Mouse (Mus musculus) CH12.LX (cell line): ENCODE measurements around the gene Arhgef3. TPM values are rescaled to one million over a fixed set of nuclear protein-coding genes. Genes with fewer than 3 reads are reported as not detected.

Experiments used
- DNase-seq: peaks from one replicate; pipeline ENCODE4 v3.0.0-alpha.2; 2013; ENCODE audit errors: extremely low read depth
- H3K27ac ChIP-seq: 2 replicates; pipeline ENCODE4 v1.5.1; 2012; ENCODE audit warnings: low read depth, mild to moderate bottlenecking, control low read depth, moderate library complexity; ENCODE audit not compliant: insufficient read depth
- H3K27me3 ChIP-seq: replicated peaks from 2 replicates; pipeline ENCODE3; 2012; ENCODE audit warnings: inconsistent platforms
- H3K36me3 ChIP-seq, 2 experiments: replicated peaks in 1 of 2; 2 replicates each; pipeline versions ENCODE3 to v1.6.1; 2012; ENCODE audit warnings: inconsistent platforms in 1 of 2, low read length in 1 of 2, mild to moderate bottlenecking in 1 of 2, mixed read lengths in 1 of 2, moderate library complexity in 1 of 2; ENCODE audit not compliant: control insufficient read depth in 1 of 2, insufficient read depth in 1 of 2
- H3K4me1 ChIP-seq, 2 experiments: 2 replicates each; pipeline ENCODE4 v1.6.1; 2012; ENCODE audit warnings: inconsistent platforms in 1 of 2, moderate library complexity in 1 of 2; ENCODE audit not compliant: insufficient read depth in 2 of 2, control insufficient read depth in 1 of 2
- H3K4me2 ChIP-seq: 2 replicates; pipeline ENCODE4 v1.6.1; 2012; ENCODE audit warnings: low read depth, mild to moderate bottlenecking, control low read depth; ENCODE audit not compliant: poor library complexity, insufficient read depth, severe bottlenecking
- H3K4me3 ChIP-seq, 3 experiments: fragments of 150-350 bp in 1 of 3; sonication (generic) in 1 of 3; replicated peaks in 1 of 3; 2 replicates each; pipeline versions ENCODE3 to v1.5.1; 2011 to 2012; ENCODE audit warnings: low read depth in 2 of 3, low read length in 2 of 3, mild to moderate bottlenecking in 2 of 3, moderate library complexity in 2 of 3, control low read depth in 1 of 3, improper control_type of control experiment in 1 of 3, inconsistent platforms in 1 of 3, mixed read lengths in 1 of 3; ENCODE audit not compliant: poor library complexity in 1 of 3
- H3K79me2 ChIP-seq: replicated peaks from 2 replicates; pipeline ENCODE4 v1.6.1; 2012; ENCODE audit warnings: mild to moderate bottlenecking, moderate library complexity; ENCODE audit not compliant: control insufficient read depth, poor library complexity, insufficient read depth, severe bottlenecking; ENCODE audit errors: extremely low read depth
- H3K9ac ChIP-seq: 2 replicates; pipeline ENCODE4 v1.6.1; 2012; ENCODE audit warnings: low read depth, mild to moderate bottlenecking, control low read depth, moderate library complexity; ENCODE audit not compliant: insufficient read depth
- H3K9me3 ChIP-seq: replicated peaks from 2 replicates; pipeline ENCODE3; 2012; ENCODE audit warnings: low read length, inconsistent platforms, mixed read lengths
- CHD2 ChIP-seq: IDR thresholded peaks from 2 replicates; pipeline ENCODE4 v1.6.1; 2011; ENCODE audit warnings: low read length, improper control_type of control experiment
- CTCF ChIP-seq, 2 experiments: IDR thresholded peaks in 1 of 2; conservative IDR thresholded peaks in 1 of 2; 2 replicates each; pipeline ENCODE4 v1.5.1; 2011 to 2012; ENCODE audit warnings: low read depth in 2 of 2, low read length in 2 of 2, improper control_type of control experiment in 1 of 2, inconsistent platforms in 1 of 2, mild to moderate bottlenecking in 1 of 2, moderate library complexity in 1 of 2
- E2F4 ChIP-seq: IDR thresholded peaks from 2 replicates; pipeline ENCODE4 v1.6.1; 2011; ENCODE audit warnings: low read depth, low read length, improper control_type of control experiment; ENCODE audit not compliant: insufficient replicate concordance
- ELF1 ChIP-seq: IDR thresholded peaks from 2 replicates; pipeline ENCODE4 v1.6.1; 2014; ENCODE audit warnings: low read depth, mild to moderate bottlenecking, inconsistent platforms, low read length, improper control_type of control experiment
- EP300 ChIP-seq: IDR thresholded peaks from 2 replicates; pipeline ENCODE4 v1.6.1; 2011; ENCODE audit warnings: low read length, improper control_type of control experiment
- ETS1 ChIP-seq: conservative IDR thresholded peaks from 2 replicates; pipeline ENCODE4 v1.6.1; 2012; ENCODE audit warnings: low read depth, mild to moderate bottlenecking, inconsistent platforms, low read length, improper control_type of control experiment, moderate library complexity
- GABPA ChIP-seq: IDR thresholded peaks from 2 replicates; pipeline ENCODE4 v1.6.1; 2012; ENCODE audit warnings: low read depth, low read length, improper control_type of control experiment, inconsistent platforms; ENCODE audit not compliant: insufficient replicate concordance
- HCFC1 ChIP-seq: IDR thresholded peaks from 2 replicates; pipeline ENCODE4 v1.6.1; 2012; ENCODE audit warnings: low read depth, mild to moderate bottlenecking, inconsistent platforms, low read length, improper control_type of control experiment
- JUN ChIP-seq: IDR thresholded peaks from 2 replicates; pipeline ENCODE4 v1.6.1; 2011; ENCODE audit warnings: low read depth, mild to moderate bottlenecking, low read length, improper control_type of control experiment, moderate library complexity; ENCODE audit not compliant: insufficient read depth
- JUND ChIP-seq: conservative IDR thresholded peaks from 2 replicates; pipeline ENCODE4 v1.6.1; 2011; ENCODE audit warnings: low read depth, low read length, improper control_type of control experiment
- KAT2A ChIP-seq: IDR thresholded peaks from 2 replicates; pipeline ENCODE4 v1.6.1; 2012; ENCODE audit warnings: low read length, improper control_type of control experiment, inconsistent platforms; ENCODE audit not compliant: insufficient replicate concordance
- MAFK ChIP-seq: IDR thresholded peaks from 2 replicates; pipeline ENCODE4 v1.6.1; 2011; ENCODE audit warnings: low read length, improper control_type of control experiment; ENCODE audit not compliant: insufficient replicate concordance
- MEF2A ChIP-seq: IDR thresholded peaks from 2 replicates; pipeline ENCODE4 v1.6.1; 2014; ENCODE audit warnings: low read depth, mild to moderate bottlenecking, inconsistent platforms, low read length, improper control_type of control experiment, borderline replicate concordance
- MYC ChIP-seq: IDR thresholded peaks from 2 replicates; pipeline ENCODE4 v1.6.1; 2011; ENCODE audit warnings: low read depth, mild to moderate bottlenecking, improper control_type of control experiment, low read length
- NELFE ChIP-seq: IDR thresholded peaks from 2 replicates; pipeline ENCODE4 v1.6.1; 2011; ENCODE audit warnings: low read depth, low read length, improper control_type of control experiment
- POLR2AphosphoS2 ChIP-seq: IDR thresholded peaks from 2 replicates; pipeline ENCODE4 v1.6.1; 2011; ENCODE audit warnings: low read depth, low read length, improper control_type of control experiment
- RAD21 ChIP-seq: IDR thresholded peaks from 2 replicates; pipeline ENCODE4 v1.6.1; 2011; ENCODE audit warnings: low read depth, mild to moderate bottlenecking, low read length, improper control_type of control experiment, moderate library complexity
- RCOR1 ChIP-seq: conservative IDR thresholded peaks from 2 replicates; pipeline ENCODE4 v1.6.1; 2012; ENCODE audit warnings: low read depth, mild to moderate bottlenecking, inconsistent platforms, low read length, improper control_type of control experiment
- SIN3A ChIP-seq: IDR thresholded peaks from 2 replicates; pipeline ENCODE4 v1.6.1; 2012; ENCODE audit warnings: low read length, improper control_type of control experiment, inconsistent platforms
- SMC3 ChIP-seq: IDR thresholded peaks from 2 replicates; pipeline ENCODE4 v1.6.1; 2011; ENCODE audit warnings: low read depth, low read length, improper control_type of control experiment
- TBP ChIP-seq: conservative IDR thresholded peaks from 2 replicates; pipeline ENCODE4 v1.6.1; 2011; ENCODE audit warnings: low read depth, low read length, improper control_type of control experiment
- UBTF ChIP-seq: IDR thresholded peaks from 2 replicates; pipeline ENCODE4 v1.6.1; 2012; ENCODE audit warnings: low read depth, mild to moderate bottlenecking, inconsistent platforms, low read length, improper control_type of control experiment, moderate library complexity
- USF1 ChIP-seq: IDR thresholded peaks from 2 replicates; pipeline ENCODE4 v1.6.1; 2014; ENCODE audit warnings: low read depth, mild to moderate bottlenecking, inconsistent platforms, low read length, improper control_type of control experiment
- USF2 ChIP-seq: conservative IDR thresholded peaks from 2 replicates; pipeline ENCODE4 v1.6.1; 2011; ENCODE audit warnings: low read depth, low read length, improper control_type of control experiment
- ZC3H11A ChIP-seq: IDR thresholded peaks from 2 replicates; pipeline ENCODE4 v1.6.1; 2012; ENCODE audit warnings: low read depth, mild to moderate bottlenecking, inconsistent platforms, low read length, improper control_type of control experiment
- ZKSCAN1 ChIP-seq: IDR thresholded peaks from 2 replicates; pipeline ENCODE4 v1.6.1; 2012; ENCODE audit warnings: low read depth, inconsistent platforms, low read length, improper control_type of control experiment, borderline replicate concordance
- ZMIZ1 ChIP-seq: IDR thresholded peaks from 2 replicates; pipeline ENCODE4 v1.6.1; 2012; ENCODE audit warnings: low read depth, mild to moderate bottlenecking, inconsistent platforms, low read length, improper control_type of control experiment
- ZNF384 ChIP-seq: IDR thresholded peaks from 2 replicates; pipeline ENCODE4 v1.6.1; 2012; ENCODE audit warnings: low read depth, low read length, improper control_type of control experiment, inconsistent platforms
- dilution Hi-C: fragments of 300-500 bp; cut with MboI; formaldehyde crosslinking; loops from 2 replicates; pipeline ENCODE4 v1.14.3; 2020; ENCODE audit warnings: low sequenced_read_pairs; ENCODE audit not compliant: extremely low pct_unique_long_range_greater_than_20kb, extremely low pct_ligation_motif_present
- in situ Hi-C: fragments of 300-500 bp; cut with MboI; formaldehyde crosslinking; loops from 3 replicates; pipeline ENCODE4 v1.14.3; 2019; ENCODE audit warnings: low sequenced_read_pairs, low pct_ligation_motif_present, low pct_unique_long_range_greater_than_20kb, mixed read lengths
- polyA plus RNA-seq: library from polyadenylated mRNA; unstranded; fragments of >175 nt; gene quantifications from 2 replicates; pipeline ENCODE4 v1.2.1, GENCODE M21; 2012; ENCODE audit warnings: low read depth; ENCODE audit not compliant: insufficient read length
- total RNA-seq, 2 experiments: library from RNA; depleted of rRNA; stranded (reverse); fragments of 300-350 nt in 1 of 2; fragments of >200 nt in 1 of 2; gene quantifications; 2 replicates each; pipeline ENCODE4 v1.2.3; 2012 to 2014

Gene Arhgef3
- total and polyA plus RNA-seq, 3 experiments: 0.51 to 0.64 (median 0.62) TPM

GRCm38 (mm10) chr14:27187885-27188284, 73.2 kb downstream of the Arhgef3 start:
- H3K4me2 ChIP-seq: no peak overlapping the region
- H3K79me2 ChIP-seq: no peaks in the 10 kb centered on the region
- no peaks in the 10 kb centered on the region for H3K9me3 ChIP-seq
- no peaks in the 10 kb centered on the region for H3K4me1 ChIP-seq
- H3K9ac ChIP-seq: no peak overlapping the region
- DNase-seq: no peak
- H3K27me3 ChIP-seq: no peaks in the 10 kb centered on the region
- no peak overlapping the region for H3K4me3 ChIP-seq
- no peak overlapping the region for H3K27ac ChIP-seq
- TF ChIP-seq E2F4 (no peak), ZC3H11A (no peak), SMC3 (no peak), ELF1 (no peak), EP300 (no peak)
- no peaks in the 10 kb centered on the region for H3K36me3 ChIP-seq
- in situ Hi-C loops (loop anchor here (5.0 to 25.0 kb wide), 2 partner anchors 219 to 399 kb away; no protein-coding TSS in a partner anchor), dilution Hi-C loops (no loop called here)

- dilution Hi-C loops: no loop called here
- no peak overlapping the region for H3K9ac ChIP-seq
- peak; percentile 13 for DNase-seq
- no peaks in the 10 kb centered on the region for H3K4me1 ChIP-seq
- no peaks in the 10 kb centered on the region for H3K27me3 ChIP-seq
- H3K9me3 ChIP-seq: no peaks in the 10 kb centered on the region
- TF ChIP-seq SIN3A (no peak), USF2 (no peak), NELFE (no peak), EP300 (no peak), RCOR1 (no peak), ETS1 (no peak), MAFK (no peak), ZKSCAN1 (no peak), CTCF (conservative IDR thresholded peaks at IDR 0.05 in 1 of 2, IDR thresholded peaks at IDR 0.05 in 1 of 2; ENCODE audit: low read depth in 2 of 2, low read length in 2 of 2) (peak; percentile 54 to 73), SMC3 (peak; percentile 75), JUND (no peak), MYC (no peak), MEF2A (no peak), ZC3H11A (peak; percentile 4; the same call in 1 of the 2 replicates), ZMIZ1 (no peak), E2F4 (no peak), GABPA (no peak), TBP (no peak), POLR2AphosphoS2 (no peak), USF1 (no peak), RAD21 (peak; percentile 72), JUN (no peak), HCFC1 (no peak), KAT2A (no peak), CHD2 (no peak), ZNF384 (no peak), UBTF (no peak)
- H3K4me2 ChIP-seq: no peak overlapping the region
- H3K27ac ChIP-seq: no peak overlapping the region
- no peak overlapping the region for H3K4me3 ChIP-seq
- no peaks in the 10 kb centered on the region for H3K36me3 ChIP-seq
- no peaks in the 10 kb centered on the region for H3K79me2 ChIP-seq
- in situ Hi-C loops: loop anchor here (10.0 to 25.0 kb wide), 3 partner anchors 142 to 552 kb away; no protein-coding TSS in a partner anchor
Measured at GRCm38 (mm10) chr14:27192450-27192849, 77.8 kb downstream of the Arhgef3 start.
